Mouse (Mus musculus) heart, embryonic 16.5 days (tissue): Measurements from ENCODE around the gene Capn13. TPM values are rescaled to one million over a fixed set of nuclear protein-coding genes. Genes with fewer than 3 reads are reported as not detected.

Source experiments
- ATAC-seq: fragments of 200-750 bp; cut with Nextera tagmentation; replicated peaks from 2 replicates; pipeline ENCODE4 v1.8.0; 2017; ENCODE audit warnings: moderate number of reproducible peaks; ENCODE audit not compliant: insufficient read depth, low FRiP score; ENCODE audit errors: extremely low read depth
- H3K27ac ChIP-seq: fragments of 300-500 bp; sonication (generic); 2 replicates; pipeline ENCODE4 v1.5.1; 2014; ENCODE audit warnings: mild to moderate bottlenecking, low read length, control low read depth, moderate library complexity
- H3K27me3 ChIP-seq: fragments of 300-500 bp; sonication (generic); 2 replicates; pipeline ENCODE4 v1.6.1; 2014; ENCODE audit warnings: low read length, mixed read lengths; ENCODE audit not compliant: control insufficient read depth, insufficient read depth
- H3K36me3 ChIP-seq: fragments of 300-500 bp; sonication (generic); 2 replicates; pipeline ENCODE4 v1.6.1; 2014; ENCODE audit not compliant: control insufficient read depth, insufficient read depth
- H3K4me1 ChIP-seq: fragments of 300-500 bp; sonication (generic); 2 replicates; pipeline ENCODE4 v1.6.1; 2014; ENCODE audit warnings: low read length, mixed read lengths; ENCODE audit not compliant: control insufficient read depth, insufficient read depth
- H3K4me2 ChIP-seq: fragments of 300-500 bp; sonication (generic); 2 replicates; pipeline ENCODE4 v1.6.1; 2014; ENCODE audit warnings: low read depth, mild to moderate bottlenecking, control low read depth, low read length
- H3K4me3 ChIP-seq: fragments of 300-500 bp; sonication (generic); 2 replicates; pipeline ENCODE4 v1.5.1; 2014; ENCODE audit warnings: mild to moderate bottlenecking, control low read depth, low read length
- H3K9ac ChIP-seq: fragments of 300-500 bp; sonication (generic); 2 replicates; pipeline ENCODE4 v1.6.1; 2014; ENCODE audit warnings: low read length, control low read depth
- H3K9me3 ChIP-seq: fragments of 300-500 bp; sonication (generic); replicated peaks from 2 replicates; pipeline ENCODE4 v1.6.1; 2016; ENCODE audit warnings: low read length; ENCODE audit not compliant: control insufficient read depth
- WGBS: fragments of 180-500 bp; shearing (Covaris S2); extraction: QIAGEN DNeasy Blood & Tissue Kit; methylation state at CpG from one replicate; pipeline ENCODE4 v1.1.7; 2014; 5-methylcytosine and 5-hydroxymethylcytosine counted together
- polyA plus RNA-seq: library from polyadenylated mRNA; unstranded; fragments of >200 nt; fragmentation: Nextera tagmentation; extraction: Ambion mirVana; gene quantifications from 2 replicates; pipeline ENCODE4 v1.2.1, GENCODE M21; 2015

Gene Capn13
- polyA plus RNA-seq, 1 experiment from 2014 or later = not detected

DNA sequence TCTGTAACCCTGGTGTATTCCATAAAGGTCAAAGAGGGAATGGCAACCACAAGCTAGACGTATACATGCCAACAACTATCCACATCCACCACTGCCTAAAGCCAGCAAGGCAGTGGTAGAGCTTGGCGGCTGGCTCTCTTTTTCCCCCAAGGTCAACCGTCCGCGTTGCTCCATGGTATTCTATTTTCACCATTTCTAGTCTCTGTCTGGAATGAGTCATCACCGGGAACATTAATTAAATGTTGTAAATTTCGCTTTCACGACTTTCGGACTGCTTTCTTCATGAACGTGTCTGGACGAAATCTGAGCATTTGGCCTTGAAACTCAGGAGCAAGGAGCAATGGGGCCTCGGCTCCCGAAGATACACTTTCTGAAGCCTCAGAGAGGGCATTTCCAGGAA, 85.9 kb downstream of the Capn13 start:
- Histone ChIP-seq H3K4me1 (no peaks in the 10 kb centered on the region), H3K9me3 (no peaks in the 10 kb centered on the region), H3K9ac (no peak overlapping the region), H3K36me3 (no peaks in the 10 kb centered on the region), H3K4me3 (no peak overlapping the region), H3K27me3 (no peaks in the 10 kb centered on the region), H3K4me2 (no peak overlapping the region), H3K27ac (no peak overlapping the region)
- WGBS = 90% methylated on average over 13 of the region's 13 CpGs
- no peak for ATAC-seq

DNA sequence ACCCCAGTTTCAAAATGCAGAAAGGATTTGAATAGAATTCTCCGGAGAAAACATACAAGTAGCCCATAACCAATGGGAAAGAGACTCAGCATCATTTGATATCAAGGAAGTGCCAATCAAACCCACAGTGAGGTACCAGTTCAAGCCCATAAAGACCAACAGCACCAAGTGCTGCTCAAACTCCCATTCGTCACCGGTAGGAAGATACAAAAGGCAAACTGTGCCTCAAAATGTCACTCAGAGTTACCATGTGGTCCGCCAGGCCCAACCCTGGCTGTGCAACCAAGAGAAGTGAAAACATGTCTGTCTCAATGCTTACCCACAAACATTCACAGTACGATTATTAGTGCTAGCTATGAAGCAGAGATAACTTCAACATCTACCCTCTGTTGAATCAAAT, 89.2 kb downstream of the Capn13 start:
- H3K4me1 ChIP-seq = 0 out of 2 replicates have a peak, but pooled peaks cover 2% of the 10 kb centered on the region
- no peaks in the 10 kb centered on the region for H3K27me3 ChIP-seq
- no peak for ATAC-seq
- no peak overlapping the region for H3K4me3 ChIP-seq
- no peak overlapping the region for H3K9ac ChIP-seq
- WGBS = 84% methylated on average over 5 of the region's 5 CpGs
- no peak overlapping the region for H3K27ac ChIP-seq
- H3K4me2 ChIP-seq = no peak overlapping the region
- no peaks in the 10 kb centered on the region for H3K9me3 ChIP-seq
- no peaks in the 10 kb centered on the region for H3K36me3 ChIP-seq

GRCm38 (mm10) chr17:73308691-73309090, 92.0 kb downstream of the Capn13 start:
- Histone ChIP-seq H3K27ac (no peak overlapping the region), H3K4me2 (no peak overlapping the region), H3K9ac (no peak overlapping the region), H3K36me3 (no peaks in the 10 kb centered on the region), H3K9me3 (no peaks in the 10 kb centered on the region), H3K4me3 (no peak overlapping the region), H3K27me3 (peaks cover 4% of the 10 kb centered on the region; the same call in 1 of the 2 replicates), H3K4me1 (0 out of 2 replicates have a peak, but pooled peaks cover 3% of the 10 kb centered on the region)
- 80% methylated on average over 4 of the region's 4 CpGs for WGBS
- no peak for ATAC-seq

GRCm38 (mm10) chr17:73306626-73307025, 94.0 kb downstream of the Capn13 start:
- Histone ChIP-seq H3K36me3 (no peaks in the 10 kb centered on the region), H3K27ac (no peak overlapping the region), H3K9me3 (no peaks in the 10 kb centered on the region), H3K9ac (no peak overlapping the region), H3K4me2 (no peak overlapping the region), H3K4me3 (no peak overlapping the region), H3K4me1 (peaks cover 7% of the 10 kb centered on the region), H3K27me3 (peaks cover 8% of the 10 kb centered on the region)
- 29% methylated on average over 7 of the region's 7 CpGs for WGBS
- ATAC-seq = no peak

- 56% methylated on average over 9 of the region's 9 CpGs for WGBS
- Histone ChIP-seq H3K27ac (no peak overlapping the region), H3K9me3 (no peaks in the 10 kb centered on the region), H3K4me1 (peaks cover 10% of the 10 kb centered on the region), H3K4me2 (no peak overlapping the region), H3K9ac (no peak overlapping the region), H3K27me3 (peaks cover 8% of the 10 kb centered on the region), H3K36me3 (no peaks in the 10 kb centered on the region), H3K4me3 (no peak overlapping the region)
- ATAC-seq = no peak
These were observed 95.0 kb downstream of the Capn13 start for GRCm38 (mm10) chr17:73305622-73306021.

- no peaks in the 10 kb centered on the region for H3K36me3 ChIP-seq
- no peak overlapping the region for H3K9ac ChIP-seq
- no peaks in the 10 kb centered on the region for H3K9me3 ChIP-seq
- H3K4me3 ChIP-seq = no peak overlapping the region
- peaks cover 8% of the 10 kb centered on the region for H3K27me3 ChIP-seq
- 41% methylated on average over 19 of the region's 19 CpGs for WGBS
- H3K4me2 ChIP-seq = no peak overlapping the region
- no peak overlapping the region for H3K27ac ChIP-seq
- H3K4me1 ChIP-seq = peaks cover 10% of the 10 kb centered on the region
- no peak for ATAC-seq
These were observed 96.4 kb downstream of the Capn13 start for GRCm38 (mm10) chr17:73304086-73304812.

DNA sequence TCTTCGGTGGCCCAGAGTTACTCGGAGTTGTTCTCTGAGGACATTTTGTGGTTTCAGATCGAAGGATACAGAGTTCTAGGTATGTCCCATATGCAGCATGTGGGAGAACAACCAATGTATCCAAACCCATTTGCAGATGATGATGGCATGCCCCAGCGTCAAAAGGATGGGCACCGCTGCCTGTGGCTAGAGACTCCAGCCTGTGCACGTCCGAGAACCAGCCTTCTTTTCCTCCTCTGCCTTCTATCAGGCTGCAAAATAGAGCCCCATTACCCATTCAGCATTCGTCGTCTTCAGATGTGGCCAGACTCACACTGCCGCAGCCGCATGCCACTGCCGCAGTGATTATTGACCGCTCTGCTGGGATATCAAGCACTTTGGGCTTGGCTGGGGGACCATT, 97.0 kb downstream of the Capn13 start:
- Histone ChIP-seq H3K4me3 (no peak overlapping the region), H3K4me2 (no peak overlapping the region), H3K36me3 (no peaks in the 10 kb centered on the region), H3K4me1 (peaks cover 10% of the 10 kb centered on the region), H3K9me3 (no peaks in the 10 kb centered on the region), H3K9ac (no peak overlapping the region), H3K27ac (no peak overlapping the region), H3K27me3 (peaks cover 10% of the 10 kb centered on the region)
- no peak for ATAC-seq
- 60% methylated on average over 13 of the region's 13 CpGs for WGBS

DNA sequence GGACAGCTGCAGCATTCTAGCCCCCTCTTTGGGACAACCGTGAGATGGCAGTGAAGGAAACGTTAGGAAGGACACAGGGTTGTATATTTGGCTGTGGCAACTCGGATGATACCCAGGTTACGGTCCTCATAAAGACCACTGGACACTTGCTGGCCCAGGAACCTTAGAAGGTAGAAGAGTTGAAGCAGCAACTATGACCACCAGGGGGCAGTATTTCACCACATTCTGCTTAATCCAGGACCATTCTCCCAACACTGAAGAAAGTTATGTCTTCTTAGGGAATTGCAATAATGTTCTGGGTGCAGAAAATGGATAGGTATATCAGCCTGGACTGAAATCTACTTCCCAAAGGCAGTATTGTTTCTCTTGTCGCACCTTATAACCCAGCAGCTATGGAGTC, 97.4 kb downstream of the Capn13 start:
- no peak for ATAC-seq
- H3K27ac ChIP-seq = no peak overlapping the region
- 21% methylated on average over 5 of the region's 5 CpGs for WGBS

GRCm38 (mm10) chr17:73302104-73302503, 98.6 kb downstream of the Capn13 start:
- WGBS = 7% methylated on average over 10 of the region's 10 CpGs
- Histone ChIP-seq H3K27ac (no peak overlapping the region), H3K4me1 (peaks cover 10% of the 10 kb centered on the region), H3K27me3 (peaks cover 10% of the 10 kb centered on the region), H3K9me3 (no peaks in the 10 kb centered on the region), H3K36me3 (no peaks in the 10 kb centered on the region), H3K9ac (no peak overlapping the region), H3K4me3 (no peak overlapping the region), H3K4me2 (no peak overlapping the region; the same call in 1 of the 2 replicates)
- peak; percentile 67 for ATAC-seq

More for the DNA sequence above, 97.4 kb downstream of the Capn13 start:
- Histone ChIP-seq H3K4me3 (no peak overlapping the region), H3K9ac (no peak overlapping the region), H3K4me1 (peaks cover 10% of the 10 kb centered on the region), H3K27me3 (peaks cover 10% of the 10 kb centered on the region), H3K9me3 (no peaks in the 10 kb centered on the region), H3K4me2 (no peak overlapping the region), H3K36me3 (no peaks in the 10 kb centered on the region)
